Mouse (Mus musculus) right cerebral cortex, postnatal 14 days (tissue): Measurements from ENCODE around the gene Gm26938.

Source experiments
- DNase-seq: peaks from one replicate; pipeline ENCODE4 v3.0.0; 2022

The Gm26938 gene

GRCm38 (mm10) chr5:139826357-139827055 is at the start of gene Gm26938, which contains the start of gene Psmg3:
Gene Gm26938, minus strand, starts transcription at chr5:139826407.
Gene Psmg3, minus strand, starts transcription at chr5:139826885.
- peak; percentile 78 for DNase-seq

- DNase-seq, result no peak
Measured at GRCm38 (mm10) chr5:139871526-139871925, 45.3 kb upstream of the Gm26938 start.

GRCm38 (mm10) chr5:139870886-139871285 is 44.7 kb upstream of the Gm26938 start:
- no peak for DNase-seq

- DNase-seq, result peak; percentile 49
Measured at GRCm38 (mm10) chr5:139862759-139863158, 36.6 kb upstream of the Gm26938 start.

GRCm38 (mm10) chr5:139860328-139861104 is 34.3 kb upstream of the Gm26938 start:
- no peak for DNase-seq

GRCm38 (mm10) chr5:139849626-139850320 is 23.6 kb upstream of the Gm26938 start:
- DNase-seq, result no peak

- no peak for DNase-seq
Measured at GRCm38 (mm10) chr5:139839142-139839541, 12.9 kb upstream of the Gm26938 start.

GRCm38 (mm10) chr5:139838476-139838892 is 12.3 kb upstream of the Gm26938 start:
- peak; percentile 75 for DNase-seq

GRCm38 (mm10) chr5:139835706-139836105 is 9.5 kb upstream of the Gm26938 start:
- DNase-seq, result no peak

- DNase-seq, result no peak
Measured at GRCm38 (mm10) chr5:139832125-139832524, 5.9 kb upstream of the Gm26938 start.

GRCm38 (mm10) chr5:139830734-139831133 is 4.5 kb upstream of the Gm26938 start:
- DNase-seq, result no peak

- DNase-seq, result peak; percentile 25
Measured at GRCm38 (mm10) chr5:139829384-139829783, 3.2 kb upstream of the Gm26938 start.

- no peak for DNase-seq
Measured at GRCm38 (mm10) chr5:139827593-139827992, 1.4 kb upstream of the Gm26938 start.

GRCm38 (mm10) chr5:139825947-139826346 is 260 bp downstream of the Gm26938 start:
- no peak for DNase-seq

GRCm38 (mm10) chr5:139824531-139824930 is 1.7 kb downstream of the Gm26938 start:
- DNase-seq, result no peak

- DNase-seq, result no peak
Measured at GRCm38 (mm10) chr5:139821466-139822459, 4.4 kb downstream of the Gm26938 start.

- no peak for DNase-seq
Measured at GRCm38 (mm10) chr5:139819538-139820181, 6.5 kb downstream of the Gm26938 start, which contains the start of gene Tmem184a. Gene Tmem184a, minus strand, starts transcription at chr5:139819917.

GRCm38 (mm10) chr5:139818801-139819200 is 7.4 kb downstream of the Gm26938 start:
- no peak for DNase-seq

GRCm38 (mm10) chr5:139818056-139818455 is 8.2 kb downstream of the Gm26938 start:
- no peak for DNase-seq

GRCm38 (mm10) chr5:139817292-139817691 is 8.9 kb downstream of the Gm26938 start:
- DNase-seq, result no peak

- no peak for DNase-seq
Measured at GRCm38 (mm10) chr5:139816445-139816844, 9.8 kb downstream of the Gm26938 start.

GRCm38 (mm10) chr5:139815964-139816363 is 10.2 kb downstream of the Gm26938 start:
- no peak for DNase-seq
